In the genomic region with DNA sequence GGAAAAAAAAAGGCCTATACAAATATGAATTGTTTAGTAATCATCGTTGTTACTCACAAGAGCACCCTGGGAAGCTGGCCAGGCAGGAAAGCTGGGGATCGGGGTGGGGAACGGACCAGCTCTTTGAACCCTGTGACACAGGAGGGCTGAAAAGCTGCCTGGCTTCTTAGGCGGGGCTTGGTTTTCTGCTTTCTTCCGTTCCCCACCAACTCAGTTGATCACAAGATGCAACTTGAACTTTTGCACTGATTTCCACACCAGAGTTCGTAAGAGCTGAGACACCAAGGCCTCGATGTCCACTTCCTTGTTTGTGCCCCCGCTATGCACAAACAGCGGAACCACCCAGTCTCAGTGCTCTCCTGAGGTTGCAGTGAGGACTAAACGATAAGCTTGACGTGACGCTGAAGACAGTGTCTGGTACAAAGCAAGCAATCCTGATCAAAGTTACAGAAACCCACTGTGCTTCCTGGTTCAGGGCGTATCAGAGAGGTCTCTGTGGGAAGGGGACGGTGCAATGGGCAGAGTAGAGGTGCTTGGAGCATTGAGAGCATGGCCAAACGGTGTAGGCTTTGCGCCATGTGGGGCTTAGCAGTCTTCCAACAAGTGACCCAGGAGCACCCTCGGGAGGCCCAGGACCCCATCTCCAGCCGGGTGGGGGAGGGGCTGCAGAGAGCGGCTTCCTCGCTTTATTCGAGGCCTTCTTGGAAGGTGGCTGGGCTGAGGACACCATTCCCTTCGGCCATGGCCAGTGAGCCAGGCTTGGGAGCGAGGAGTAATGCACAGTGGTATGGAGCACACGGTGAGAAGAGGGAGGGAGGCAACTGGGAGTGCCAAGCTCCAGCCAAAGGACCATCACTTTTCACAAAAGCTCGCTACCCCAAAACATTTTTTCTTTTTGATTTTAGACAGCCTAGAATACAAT, we compare ENCODE assay signal across 8 mouse cellular contexts. TPM values are rescaled to one million over a fixed set of nuclear protein-coding genes. Genes with fewer than 3 reads are reported as not detected.
DNase-seq lines count a peak whose midpoint lies in the region; ATAC-seq and TF ChIP-seq lines count a peak whose summit lies in the region.

No protein-coding gene starts in this region.

- H3K9ac ChIP-seq in heart, postnatal 0 days (replicated peaks; ENCODE audit: low read depth, low read length): no peak overlapping the region
- no peak overlapping the region for H3K9ac ChIP-seq in liver, embryonic 11.5 days (ENCODE audit: low read depth, low read length)

- peak; percentile 17 to 22 for DNase-seq in left cerebral cortex, adult 9 months (ENCODE audit: low spot score in 2 of 2)
- no peak for DNase-seq in left cerebral cortex, postnatal 4 days
- DNase-seq in adrenal gland, postnatal 14 days: peak; percentile 81
- no peak for DNase-seq in heart, postnatal 0 days (ENCODE audit: low spot score)
- DNase-seq in liver, embryonic 11.5 days (ENCODE audit: low spot score): no peak
- peak in 1 of 2 experiments; percentile 43 for DNase-seq in spleen, adult 2 months (ENCODE audit: low read depth in 1 of 2, low spot score in 2 of 2)
- DNase-seq in right cerebral cortex, postnatal 36 days (ENCODE audit: low spot score in 2 of 2): no peak
- no peak for DNase-seq in ovary, postnatal 10 days (ENCODE audit: low spot score)

- TF ChIP-seq POLR2A in spleen, adult 2 months (IDR thresholded peaks at IDR 0.05; ENCODE audit: low read depth, low read length): no peak

- H3K27ac ChIP-seq in heart, postnatal 0 days (ENCODE audit: low read depth): peak overlapping the region; percentile 70
- H3K27ac ChIP-seq in liver, embryonic 11.5 days (ENCODE audit: low read depth, low read length): peak overlapping the region; percentile 2; the same call in 1 of the 2 replicates
- peak overlapping the region; percentile 80 for H3K27ac ChIP-seq in spleen, adult 2 months (ENCODE audit: insufficient read depth, low read length)

- no peak overlapping the region for H3K4me3 ChIP-seq in heart, postnatal 0 days (ENCODE audit: low read depth, low read length)
- H3K4me3 ChIP-seq in liver, embryonic 11.5 days (ENCODE audit: low read depth, low read length): no peak overlapping the region
- peak overlapping the region; percentile 2; the same call in 1 of the 2 replicates for H3K4me3 ChIP-seq in spleen, adult 2 months (ENCODE audit: extremely low read depth, insufficient read depth, insufficient read length)

- no peak for TF ChIP-seq EP300 in heart, postnatal 0 days (IDR thresholded peaks at IDR 0.05; ENCODE audit: low read depth)

- no peak for ATAC-seq in heart, postnatal 0 days (ENCODE audit: insufficient read depth, low read depth)
- ATAC-seq in liver, embryonic 11.5 days (replicated peaks; ENCODE audit: low FRiP score): peak; percentile 32; the same call in 1 of the 2 replicates

- no peak overlapping the region for H3K4me2 ChIP-seq in heart, postnatal 0 days (ENCODE audit: low read depth, low read length)
- peak overlapping the region; percentile 40 for H3K4me2 ChIP-seq in liver, embryonic 11.5 days

- H3K27me3 ChIP-seq in heart, postnatal 0 days (ENCODE audit: control insufficient read depth, insufficient read depth, low read length): no peaks in the 10 kb centered on the region
- no peaks in the 10 kb centered on the region for H3K27me3 ChIP-seq in liver, embryonic 11.5 days (replicated peaks; ENCODE audit: control insufficient read depth, insufficient read depth, low read length)
- no peaks in the 10 kb centered on the region for H3K27me3 ChIP-seq in spleen, adult 2 months (ENCODE audit: control insufficient read depth, insufficient read depth, low read length)

- no peaks in the 10 kb centered on the region for H3K36me3 ChIP-seq in heart, postnatal 0 days (replicated peaks; ENCODE audit: control insufficient read depth, insufficient read depth, low read length)
- no peaks in the 10 kb centered on the region for H3K36me3 ChIP-seq in liver, embryonic 11.5 days (ENCODE audit: control insufficient read depth, insufficient read depth, low read length)
- H3K36me3 ChIP-seq in spleen, adult 2 months (ENCODE audit: control insufficient read depth, insufficient read depth, low read length): no peaks in the 10 kb centered on the region

- intact Hi-C loops in left cerebral cortex, postnatal 4 days (cut with DNase I): no loop called here

- 56% methylated on average over 25 of the region's 25 CpGs for WGBS in heart, postnatal 0 days
- WGBS in liver, embryonic 11.5 days: 52% methylated on average over 25 of the region's 25 CpGs
- 64% methylated on average over 25 of the region's 25 CpGs for WGBS in spleen, adult 2 months

- TF ChIP-seq CTCF in heart, postnatal 0 days (IDR thresholded peaks at IDR 0.05; ENCODE audit: low read depth): no peak
- no peak for TF ChIP-seq CTCF in spleen, adult 2 months (IDR thresholded peaks at IDR 0.05; ENCODE audit: extremely low read depth, insufficient read depth, insufficient read length, insufficient replicate concordance)

- H3K9me3 ChIP-seq in heart, postnatal 0 days (replicated peaks; ENCODE audit: control insufficient read depth, low read length): no peaks in the 10 kb centered on the region
- H3K9me3 ChIP-seq in liver, embryonic 11.5 days (ENCODE audit: control insufficient read depth, low read length): no peaks in the 10 kb centered on the region

- peaks cover 26% of the 10 kb centered on the region for H3K4me1 ChIP-seq in heart, postnatal 0 days (ENCODE audit: control insufficient read depth, insufficient read depth)
- peaks cover 43% of the 10 kb centered on the region for H3K4me1 ChIP-seq in liver, embryonic 11.5 days (replicated peaks; ENCODE audit: control insufficient read depth, insufficient read depth, low read length)
- H3K4me1 ChIP-seq in spleen, adult 2 months (ENCODE audit: control insufficient read depth, insufficient read depth, insufficient read length): peaks cover 43% of the 10 kb centered on the region

RNA-seq across cellular contexts. Expression of a gene that starts 34.3 kb away (rescaled TPM):
- total RNA-seq in left cerebral cortex, postnatal 4 days (2021): 1 to 10 TPM; 5.0 to 5.8 TPM
- total RNA-seq in adrenal gland, postnatal 14 days (2021): 9.1 and 9.8 TPM in 2 replicates
- total RNA-seq in heart, postnatal 0 days (2014; rRNA removed; ENCODE audit: low replicate concordance): 2.5 and 16.6 TPM in 2 replicates
- polyA plus RNA-seq in heart, postnatal 0 days (2015; fragmentation: Nextera tagmentation; extraction: Ambion mirVana): 8.0 and 10.6 TPM in 2 replicates
- 18.5 and 18.7 TPM in 2 replicates for polyA plus RNA-seq in liver, embryonic 11.5 days (2014; fragmentation: Nextera tagmentation; extraction: Ambion mirVana)
- polyA plus RNA-seq in spleen, adult 2 months (2012; rRNA removed): 2.1 and 2.2 TPM in 2 replicates

RNA-seq across cellular contexts. Expression of a gene that starts 34.5 kb away (rescaled TPM):
- total RNA-seq in left cerebral cortex, postnatal 4 days (2021): 10 to 100 TPM; 45.5 to 48.7 TPM
- 39.4 and 45.2 TPM in 2 replicates for total RNA-seq in adrenal gland, postnatal 14 days (2021)
- 10.5 and 13.2 TPM in 2 replicates for total RNA-seq in heart, postnatal 0 days (2014; rRNA removed; ENCODE audit: low replicate concordance)
- 32.7 and 37.1 TPM in 2 replicates for polyA plus RNA-seq in heart, postnatal 0 days (2015; fragmentation: Nextera tagmentation; extraction: Ambion mirVana)
- polyA plus RNA-seq in liver, embryonic 11.5 days (2014; fragmentation: Nextera tagmentation; extraction: Ambion mirVana): 48.4 and 50.9 TPM in 2 replicates
- 5.4 and 5.9 TPM in 2 replicates for polyA plus RNA-seq in spleen, adult 2 months (2012; rRNA removed)

Comparison
In these comparisons a context has a peak if more than half of its experiments do, and no peak if none do; other contexts are left out.
1. DNase-seq: peak in left cerebral cortex, adult 9 months (2 of 2) and adrenal gland, postnatal 14 days (single experiment); none in left cerebral cortex, postnatal 4 days (single experiment), heart, postnatal 0 days (single experiment), liver, embryonic 11.5 days (single experiment), right cerebral cortex, postnatal 36 days (0 of 2) and ovary, postnatal 10 days (single experiment).
2. H3K27ac ChIP-seq: peak in every context shown above with its lines; median percentile 80 in spleen, adult 2 months; 70 in heart, postnatal 0 days; 2 in liver, embryonic 11.5 days.